Mouse (Mus musculus): ENCODE data around the gene Gna12. TPM values are rescaled to one million over a fixed set of nuclear protein-coding genes. Genes with fewer than 3 reads are reported as not detected.

Gene Gna12
- polyA plus RNA-seq, 1 experiment from 2014 or later = 12.5 TPM

DNA sequence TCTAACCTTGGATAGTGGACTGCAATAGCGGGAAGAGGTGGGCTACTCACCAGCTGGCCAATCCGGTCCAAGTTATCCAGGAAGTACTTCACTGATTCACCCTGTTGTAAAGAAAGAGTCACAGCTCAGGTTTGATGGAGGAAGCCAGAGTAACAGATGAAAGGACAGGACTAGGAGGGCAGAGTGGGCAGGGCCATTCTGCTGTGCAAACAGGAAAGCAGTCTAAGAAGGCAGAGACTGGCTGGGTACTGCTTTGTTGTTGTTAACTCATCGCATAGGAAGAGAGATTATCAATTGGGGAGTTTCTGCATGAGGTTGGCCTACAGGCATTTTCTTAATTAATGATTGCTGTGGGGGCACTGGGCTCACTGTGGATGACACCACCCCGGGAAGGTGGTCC, 67.7 kb downstream of the Gna12 start:
- WGBS = 80% methylated on average over 4 of the region's 4 CpGs
- Histone ChIP-seq H3K27ac (no peak overlapping the region), H3K36me3 (peaks cover 55% of the 10 kb centered on the region)

DNA sequence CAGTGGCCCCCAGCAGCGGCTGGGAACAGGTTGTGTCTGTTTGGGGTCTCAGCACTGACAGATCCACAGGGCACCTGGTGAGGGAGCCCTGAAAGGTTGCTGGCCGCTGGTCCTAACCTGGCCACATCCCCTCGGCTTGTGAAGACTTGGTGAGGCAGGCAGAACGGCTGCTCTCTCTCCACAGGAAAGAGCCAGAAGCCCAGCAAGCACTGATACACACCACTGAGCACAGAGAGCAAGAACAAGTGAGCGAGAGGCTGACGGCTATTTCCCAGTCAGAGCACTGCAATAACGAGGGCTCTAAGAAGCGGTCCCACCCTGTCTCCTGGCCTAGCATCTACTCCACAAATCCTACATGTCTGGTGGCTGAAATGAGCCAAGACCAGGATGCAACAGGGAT, 71.4 kb downstream of the Gna12 start:
- peaks cover 22% of the 10 kb centered on the region for H3K4me1 ChIP-seq
- 89% methylated on average over 8 of the region's 8 CpGs for whole genome bisulfite sequencing
- H3K4me3 ChIP-seq = no peak overlapping the region
- H3K9me3 ChIP-seq = no peaks in the 10 kb centered on the region
- H3K27me3 ChIP-seq (ENCODE audit: insufficient read depth, poor library complexity, severe bottlenecking) = no peaks in the 10 kb centered on the region
- H3K36me3 ChIP-seq = peaks cover 54% of the 10 kb centered on the region
- H3K27ac ChIP-seq = no peak overlapping the region
- no peak for DNase-seq (ENCODE audit: low spot score)

More for the DNA sequence above, 67.7 kb downstream of the Gna12 start:
- H3K4me1 ChIP-seq = peaks cover 33% of the 10 kb centered on the region
- H3K4me3 ChIP-seq = no peak overlapping the region
- no peaks in the 10 kb centered on the region for H3K27me3 ChIP-seq (ENCODE audit: insufficient read depth, poor library complexity, severe bottlenecking)
- H3K9me3 ChIP-seq = no peaks in the 10 kb centered on the region
- no peak for DNase-seq (ENCODE audit: low spot score)

DNA sequence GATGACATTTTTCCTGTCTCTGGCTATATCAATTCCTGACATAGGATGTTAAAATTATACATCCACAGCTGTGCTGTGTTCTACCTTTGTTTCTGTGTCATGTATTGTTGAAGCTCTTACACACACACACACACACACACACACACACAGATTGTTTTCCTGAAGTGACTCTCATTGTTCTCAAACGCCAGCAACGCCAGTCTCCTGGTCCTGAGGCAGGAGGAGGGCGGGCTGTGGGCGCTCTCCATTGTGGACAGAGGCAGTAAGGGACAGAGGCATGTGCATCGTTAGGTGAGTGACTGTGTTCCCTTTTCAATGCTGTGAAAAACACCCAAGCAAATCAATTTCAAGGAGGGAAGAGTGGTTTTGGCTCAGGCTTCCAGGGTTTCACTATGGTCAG, 77.0 kb downstream of the Gna12 start:
- Histone ChIP-seq H3K36me3 (peaks cover 11% of the 10 kb centered on the region; the same call in 1 of the 2 replicates), H3K4me1 (peaks cover 23% of the 10 kb centered on the region), H3K9me3 (no peaks in the 10 kb centered on the region), H3K27ac (no peak overlapping the region), H3K4me3 (no peak overlapping the region), H3K27me3 (ENCODE audit: insufficient read depth, poor library complexity, severe bottlenecking) (no peaks in the 10 kb centered on the region)
- WGBS = 79% methylated on average over 5 of the region's 5 CpGs
- DNase-seq (ENCODE audit: low spot score) = no peak

DNA sequence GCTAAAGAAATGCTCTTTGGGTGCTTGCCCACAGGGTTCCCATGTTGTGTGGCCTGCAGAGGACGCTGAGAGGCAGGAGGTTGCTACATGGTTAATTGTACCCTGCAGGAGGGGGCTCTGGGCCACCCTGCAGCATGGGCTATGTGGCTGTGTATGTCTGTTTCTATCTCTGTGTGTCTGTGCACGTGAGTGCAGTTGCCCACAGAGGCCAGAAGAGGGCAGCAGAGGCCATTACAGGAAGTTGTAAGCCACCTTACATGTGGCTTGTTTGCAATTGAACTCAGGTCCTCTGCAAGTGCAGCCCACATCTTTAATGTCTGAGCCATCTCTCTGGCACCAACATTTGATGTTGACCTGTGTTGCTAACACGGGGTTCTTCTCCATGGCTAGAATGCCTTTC, 77.6 kb downstream of the Gna12 start:
- no peak overlapping the region for H3K27ac ChIP-seq
- H3K4me1 ChIP-seq = peaks cover 23% of the 10 kb centered on the region
- peaks cover 5% of the 10 kb centered on the region; the same call in 1 of the 2 replicates for H3K36me3 ChIP-seq
- WGBS = 89% methylated on average over 3 of the region's 3 CpGs
- no peak overlapping the region for H3K4me3 ChIP-seq
- DNase-seq (ENCODE audit: low spot score) = no peak
- H3K9me3 ChIP-seq = no peaks in the 10 kb centered on the region
- no peaks in the 10 kb centered on the region for H3K27me3 ChIP-seq (ENCODE audit: insufficient read depth, poor library complexity, severe bottlenecking)

GRCm38 (mm10) chr5:140752041-140752440, 78.2 kb downstream of the Gna12 start:
- no peak for DNase-seq (ENCODE audit: low spot score)
- Histone ChIP-seq H3K9me3 (no peaks in the 10 kb centered on the region), H3K36me3 (peaks cover 5% of the 10 kb centered on the region; the same call in 1 of the 2 replicates), H3K4me1 (peaks cover 23% of the 10 kb centered on the region), H3K4me3 (no peak overlapping the region), H3K27ac (no peak overlapping the region), H3K27me3 (ENCODE audit: insufficient read depth, poor library complexity, severe bottlenecking) (no peaks in the 10 kb centered on the region)
- WGBS = 87% methylated on average over 15 of the region's 15 CpGs

GRCm38 (mm10) chr5:140750925-140751324, 79.3 kb downstream of the Gna12 start:
- Histone ChIP-seq H3K27ac (no peak overlapping the region), H3K4me3 (no peak overlapping the region), H3K27me3 (ENCODE audit: insufficient read depth, poor library complexity, severe bottlenecking) (no peaks in the 10 kb centered on the region), H3K36me3 (peaks cover 5% of the 10 kb centered on the region; the same call in 1 of the 2 replicates), H3K4me1 (peaks cover 12% of the 10 kb centered on the region), H3K9me3 (no peaks in the 10 kb centered on the region)
- no peak for DNase-seq (ENCODE audit: low spot score)
- WGBS = 2% methylated on average over 1 of the region's 2 CpGs

GRCm38 (mm10) chr5:140749062-140749875, 81.0 kb downstream of the Gna12 start:
- H3K27ac ChIP-seq = peak overlapping the region; percentile 81
- WGBS = 12% methylated on average over 12 of the region's 12 CpGs
- H3K36me3 ChIP-seq = peaks cover 5% of the 10 kb centered on the region; the same call in 1 of the 2 replicates
- H3K4me3 ChIP-seq = peak overlapping the region; percentile 45
- DNase-seq (ENCODE audit: low spot score) = peak; percentile 86
- H3K9me3 ChIP-seq = no peaks in the 10 kb centered on the region
- peaks cover 8% of the 10 kb centered on the region for H3K4me1 ChIP-seq
- no peaks in the 10 kb centered on the region for H3K27me3 ChIP-seq (ENCODE audit: insufficient read depth, poor library complexity, severe bottlenecking)

DNA sequence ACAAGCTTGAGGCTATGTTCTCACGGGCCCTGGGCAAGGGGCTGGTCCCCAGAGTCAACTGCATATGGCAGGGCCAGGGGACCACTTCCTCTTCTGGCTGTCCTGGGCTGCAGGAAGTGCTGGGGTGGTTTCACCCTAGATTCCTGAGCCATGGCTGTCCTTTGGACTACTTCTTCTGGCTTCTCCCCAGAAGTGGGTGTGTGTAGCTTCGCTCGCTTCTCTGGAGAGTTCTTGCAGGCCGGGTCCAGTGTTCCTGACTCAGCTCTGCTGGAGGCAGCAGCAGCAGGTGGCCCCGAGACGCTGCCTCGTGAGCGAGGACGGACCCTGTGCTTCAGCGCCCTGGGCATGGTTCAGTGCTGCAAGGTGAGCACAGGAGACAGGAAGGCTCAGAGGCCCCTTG, 81.8 kb downstream of the Gna12 start:
- H3K4me3 ChIP-seq = no peak overlapping the region
- H3K27ac ChIP-seq = no peak overlapping the region; the same call in 1 of the 2 replicates
- peaks cover 12% of the 10 kb centered on the region for H3K4me1 ChIP-seq
- H3K36me3 ChIP-seq = peaks cover 5% of the 10 kb centered on the region; the same call in 1 of the 2 replicates
- H3K27me3 ChIP-seq (ENCODE audit: insufficient read depth, poor library complexity, severe bottlenecking) = no peaks in the 10 kb centered on the region
- H3K9me3 ChIP-seq = no peaks in the 10 kb centered on the region
- DNase-seq (ENCODE audit: low spot score) = no peak
- 79% methylated on average over 10 of the region's 10 CpGs for WGBS

DNA sequence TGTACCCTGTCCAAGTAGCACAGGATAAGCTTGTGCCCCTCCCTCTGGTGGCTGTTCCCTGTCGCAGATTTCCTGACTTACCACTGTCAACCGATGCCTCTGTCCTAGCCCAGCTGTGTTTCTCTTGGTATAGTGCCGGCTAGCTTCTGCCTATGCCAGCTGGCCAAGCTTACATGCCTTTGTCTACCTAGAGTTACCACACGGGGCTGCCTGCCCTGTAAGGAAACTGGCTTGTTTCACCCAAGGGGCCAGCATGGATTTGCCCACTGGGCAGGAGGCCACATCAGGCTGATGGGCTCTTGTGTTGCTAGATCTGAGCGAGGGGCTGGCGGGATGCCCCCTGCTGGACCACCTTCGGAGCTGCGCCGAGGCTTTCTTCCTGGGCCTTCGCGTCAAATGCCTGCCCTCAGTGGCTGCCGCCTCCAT, 86.5 kb downstream of the Gna12 start:
- Histone ChIP-seq H3K36me3 (no peaks in the 10 kb centered on the region), H3K27me3 (ENCODE audit: insufficient read depth, poor library complexity, severe bottlenecking) (peaks cover 8% of the 10 kb centered on the region), H3K4me3 (no peak overlapping the region; the same call in 1 of the 2 replicates), H3K9me3 (no peaks in the 10 kb centered on the region), H3K27ac (peak overlapping the region; percentile 23), H3K4me1 (0 out of 2 replicates have a peak, but pooled peaks cover 5% of the 10 kb centered on the region)
- DNase-seq (ENCODE audit: low spot score) = no peak
- WGBS = 29% methylated on average over 12 of the region's 12 CpGs

- Histone ChIP-seq H3K27me3 (ENCODE audit: insufficient read depth, poor library complexity, severe bottlenecking) (peaks cover 21% of the 10 kb centered on the region), H3K27ac (no peak overlapping the region), H3K9me3 (no peaks in the 10 kb centered on the region), H3K4me1 (0 out of 2 replicates have a peak, but pooled peaks cover 5% of the 10 kb centered on the region), H3K4me3 (no peak overlapping the region), H3K36me3 (no peaks in the 10 kb centered on the region)
- DNase-seq (ENCODE audit: low spot score) = no peak
These were observed 88.4 kb downstream of the Gna12 start for GRCm38 (mm10) chr5:140741877-140742276.

DNA sequence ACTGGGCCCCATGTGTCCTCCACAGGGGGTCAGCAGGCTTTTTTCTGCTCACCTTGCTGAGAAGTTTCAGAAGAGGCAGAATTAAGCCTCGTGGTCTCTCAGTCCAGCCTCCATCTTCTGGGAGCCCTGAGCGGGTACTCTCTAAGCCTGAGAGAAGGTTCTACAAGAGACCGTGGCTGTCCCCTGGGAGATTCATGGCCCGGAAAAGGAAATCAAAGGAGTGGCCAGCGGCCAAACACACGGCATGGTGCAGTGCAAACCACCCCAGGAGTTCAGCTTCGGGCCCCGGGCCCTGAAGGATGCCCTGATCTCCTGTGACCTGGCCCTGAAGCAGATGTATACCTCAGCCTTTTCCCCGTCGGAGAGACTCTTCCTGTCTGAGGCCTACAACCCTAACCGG, 89.2 kb downstream of the Gna12 start:
- no peak overlapping the region for H3K4me3 ChIP-seq
- DNase-seq (ENCODE audit: low spot score) = no peak
- peaks cover 5% of the 10 kb centered on the region; the same call in 1 of the 2 replicates for H3K4me1 ChIP-seq
- no peaks in the 10 kb centered on the region for H3K9me3 ChIP-seq
- peaks cover 29% of the 10 kb centered on the region for H3K27me3 ChIP-seq (ENCODE audit: insufficient read depth, poor library complexity, severe bottlenecking)
- H3K27ac ChIP-seq = no peak overlapping the region
- WGBS = 75% methylated on average over 11 of the region's 11 CpGs
- no peaks in the 10 kb centered on the region for H3K36me3 ChIP-seq

GRCm38 (mm10) chr5:140739813-140740212, 90.4 kb downstream of the Gna12 start:
- no peaks in the 10 kb centered on the region for H3K36me3 ChIP-seq
- H3K27ac ChIP-seq = no peak overlapping the region
- H3K27me3 ChIP-seq (ENCODE audit: insufficient read depth, poor library complexity, severe bottlenecking) = peaks cover 41% of the 10 kb centered on the region
- H3K4me3 ChIP-seq = no peak overlapping the region
- H3K9me3 ChIP-seq = no peaks in the 10 kb centered on the region
- peaks cover 14% of the 10 kb centered on the region for H3K4me1 ChIP-seq
- WGBS = 77% methylated on average over 12 of the region's 12 CpGs
- no peak for DNase-seq (ENCODE audit: low spot score)

- Histone ChIP-seq H3K27me3 (ENCODE audit: insufficient read depth, poor library complexity, severe bottlenecking) (peaks cover 49% of the 10 kb centered on the region), H3K4me1 (peaks cover 12% of the 10 kb centered on the region), H3K27ac (no peak overlapping the region), H3K4me3 (peak overlapping the region; percentile 58; the same call in 1 of the 2 replicates), H3K36me3 (no peaks in the 10 kb centered on the region), H3K9me3 (no peaks in the 10 kb centered on the region)
- WGBS = 14% methylated on average over 12 of the region's 13 CpGs
- no peak for DNase-seq (ENCODE audit: low spot score)
These were observed 94.1 kb downstream of the Gna12 start for GRCm38 (mm10) chr5:140736166-140736565.

All from heart, embryonic 10.5 days (tissue).